Mouse (Mus musculus): ENCODE results near the gene Sarnp.

GRCm38 (mm10) chr10:128793258-128793657 lies 23.9 kb upstream of the Sarnp start:
- no peak for TF ChIP-seq CTCF (IDR thresholded peaks at IDR 0.05; ENCODE audit: control insufficient read depth, insufficient read depth, low read length)
- no peak for TF ChIP-seq POLR2A (IDR thresholded peaks at IDR 0.05; ENCODE audit: borderline replicate concordance, control insufficient read depth, low read depth, low read length)

Data from bone marrow, adult 2 months (tissue).